Mouse (Mus musculus): Measurements from ENCODE around the gene Fam184a.
A peak's percentile ranks its signal among the peaks of the same experiment; 100 is the strongest.
"Not testable (repeated sequence)": the region's sequence is repeated elsewhere in the genome, so short reads cannot be mapped to it uniquely, and the experiment has no call there.

The Fam184a gene

DNA sequence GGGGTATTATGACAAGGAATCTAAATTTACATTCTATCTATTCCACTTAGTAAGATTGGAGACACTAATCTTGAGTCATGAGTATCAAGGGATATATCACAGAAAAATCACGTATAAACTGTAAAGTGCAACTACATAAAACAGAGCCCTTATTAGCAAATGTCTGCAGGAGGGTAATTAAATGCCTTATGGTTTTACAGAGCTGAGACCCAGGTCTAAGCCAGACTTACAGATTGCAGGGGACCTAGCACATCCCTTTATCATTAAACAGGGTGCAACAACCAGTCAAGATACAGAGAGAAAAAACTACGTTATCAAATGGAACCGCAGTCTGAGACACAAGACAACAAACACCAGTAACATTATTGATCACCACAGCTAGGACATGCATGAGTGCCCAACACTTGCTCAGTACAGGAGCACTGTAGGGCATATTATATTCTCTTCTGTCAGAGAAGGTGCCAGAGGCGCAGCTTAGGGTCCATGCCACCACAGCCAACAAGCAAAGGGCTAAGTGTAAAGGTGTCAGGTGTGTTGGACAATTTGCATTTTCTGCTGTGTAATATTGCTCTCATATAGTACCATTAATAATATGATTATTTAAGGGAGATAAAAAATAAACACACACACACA, 61.9 kb downstream of the Fam184a start:
- DNase-seq (ENCODE audit: low read depth): no peak

GRCm38 (mm10) chr10:53688533-53688932, 62.4 kb downstream of the Fam184a start:
- DNase-seq (ENCODE audit: low read depth): no peak

DNA sequence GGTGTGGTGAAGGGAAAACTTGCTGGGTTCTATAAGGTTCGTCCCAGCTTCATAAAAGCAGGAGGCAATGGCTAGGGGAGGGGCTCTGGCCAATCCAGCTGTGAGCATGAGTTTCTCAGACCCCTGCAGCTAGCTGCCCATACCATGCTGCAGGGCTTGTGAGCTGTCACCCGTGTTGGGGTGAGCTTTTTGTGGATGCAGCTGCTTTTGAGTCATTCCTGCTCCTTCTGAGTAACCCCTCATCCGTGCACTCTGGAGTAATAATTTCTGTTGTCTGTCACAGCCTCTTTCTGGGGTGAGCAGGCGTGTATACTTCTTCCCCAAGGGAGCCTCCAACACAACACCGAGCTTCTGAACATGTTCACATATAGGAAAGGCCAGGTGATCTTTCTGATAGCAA, 63.0 kb downstream of the Fam184a start:
- no peak for DNase-seq (ENCODE audit: low read depth)

- no peak for DNase-seq (ENCODE audit: low read depth)
These were observed 65.1 kb downstream of the Fam184a start for GRCm38 (mm10) chr10:53685806-53686205.

- no peak for DNase-seq (ENCODE audit: low read depth)
These were observed 67.7 kb downstream of the Fam184a start for GRCm38 (mm10) chr10:53683226-53683625.

GRCm38 (mm10) chr10:53679690-53680557, 71.0 kb downstream of the Fam184a start:
- no peak for DNase-seq (ENCODE audit: low read depth)

- no peak for DNase-seq (ENCODE audit: low read depth)
These were observed 89.1 kb downstream of the Fam184a start for GRCm38 (mm10) chr10:53661788-53662187.

DNA sequence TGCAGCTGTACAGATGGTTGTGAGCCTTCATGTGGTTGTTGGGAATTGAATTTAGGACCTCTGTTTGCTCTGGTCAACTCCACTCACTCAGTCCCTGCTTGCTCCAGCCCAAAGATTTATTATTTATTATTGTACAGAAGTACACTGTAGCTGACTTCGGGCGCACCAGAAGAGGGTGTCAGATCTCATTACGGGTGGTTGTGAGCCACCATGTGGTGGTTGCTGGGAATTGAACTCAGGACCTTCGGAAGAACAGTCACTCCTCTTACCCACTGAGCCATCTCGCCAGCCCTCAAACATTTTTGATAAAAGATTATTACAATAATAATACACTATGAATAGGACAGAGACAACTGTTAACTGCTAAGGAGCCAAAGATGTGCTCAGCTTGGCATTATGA, 96.7 kb downstream of the Fam184a start:
- DNase-seq (ENCODE audit: low read depth): not testable (repeated sequence)

DNA sequence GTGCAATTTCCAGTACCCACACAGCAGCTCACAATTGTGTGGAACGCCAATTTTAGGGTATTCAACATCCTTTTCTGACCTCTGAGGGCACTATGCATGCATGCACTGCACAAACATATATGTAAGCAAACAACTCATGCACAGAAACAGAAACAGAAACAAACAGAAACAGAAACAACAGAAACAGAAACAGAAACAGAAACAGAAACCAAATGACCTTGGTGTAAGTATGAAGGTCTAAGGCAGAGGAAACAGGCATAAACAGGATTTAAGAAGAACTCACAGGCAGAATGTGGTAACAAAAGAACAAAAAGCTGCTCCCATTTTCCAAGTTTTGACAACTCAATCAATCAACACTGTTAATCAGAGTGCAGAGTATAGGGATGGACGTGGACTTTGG, 100.2 kb downstream of the Fam184a start:
- no peak for DNase-seq (ENCODE audit: low read depth)

DNA sequence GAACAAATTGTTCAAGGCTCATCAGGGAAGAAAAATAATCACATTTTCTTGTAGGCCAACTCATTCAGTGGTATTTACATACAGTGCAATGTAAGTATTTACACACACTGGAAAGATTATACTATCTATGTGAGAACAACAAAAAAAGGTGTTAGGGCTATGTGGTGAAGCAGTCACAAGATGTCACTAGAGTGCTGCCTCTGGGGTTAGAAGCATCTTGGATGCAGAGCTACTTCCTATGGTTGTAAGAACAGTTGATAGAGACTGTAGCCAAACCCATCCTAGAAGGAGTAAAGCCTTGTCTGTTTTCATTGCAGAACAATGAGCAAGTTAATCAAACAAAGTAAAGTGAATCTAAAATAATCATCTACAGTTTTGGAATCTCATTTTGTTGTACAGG, 109.4 kb downstream of the Fam184a start:
- no peak for DNase-seq (ENCODE audit: low read depth)

GRCm38 (mm10) chr10:53635246-53635971, 115.5 kb downstream of the Fam184a start:
- DNase-seq (ENCODE audit: low read depth): no peak

GRCm38 (mm10) chr10:53634160-53634559, 116.8 kb downstream of the Fam184a start:
- no peak for DNase-seq (ENCODE audit: low read depth)

- not testable (repeated sequence) for DNase-seq (ENCODE audit: low read depth)
These were observed 120.6 kb downstream of the Fam184a start, which contains the start of gene Mcm9 for GRCm38 (mm10) chr10:53630339-53630738. Mcm9 (minus strand) TSS chr10:53630439.

GRCm38 (mm10) chr10:53629918-53630250, 121.0 kb downstream of the Fam184a start:
- DNase-seq (ENCODE audit: low read depth): peak; percentile 90

- DNase-seq (ENCODE audit: low read depth): peak; percentile 83
These were observed 121.5 kb downstream of the Fam184a start for GRCm38 (mm10) chr10:53629247-53629917.

GRCm38 (mm10) chr10:53615850-53616616, 134.9 kb downstream of the Fam184a start:
- DNase-seq (ENCODE audit: low read depth): no peak

DNA sequence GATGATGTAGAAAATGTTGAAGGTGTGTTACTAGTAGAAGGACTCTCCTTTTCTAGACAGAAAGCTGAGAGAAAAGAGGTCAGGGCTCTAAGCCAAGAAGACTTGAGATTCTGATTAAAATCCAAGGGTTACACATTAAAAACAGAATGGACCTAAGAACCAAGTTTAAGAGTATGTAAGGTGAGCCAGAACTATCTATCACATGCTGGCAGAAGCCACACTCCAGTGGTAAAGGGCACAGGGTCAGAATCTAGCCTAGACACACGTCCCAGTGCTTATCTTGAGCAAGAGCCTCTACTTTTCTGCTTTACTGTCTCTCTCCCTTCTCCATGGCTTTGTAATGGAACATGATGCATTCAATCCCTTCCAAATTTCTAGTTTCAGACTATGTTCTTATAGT, 137.0 kb downstream of the Fam184a start:
- DNase-seq (ENCODE audit: low read depth): no peak

GRCm38 (mm10) chr10:53612172-53612571, 138.8 kb downstream of the Fam184a start:
- DNase-seq (ENCODE audit: low read depth): no peak

DNA sequence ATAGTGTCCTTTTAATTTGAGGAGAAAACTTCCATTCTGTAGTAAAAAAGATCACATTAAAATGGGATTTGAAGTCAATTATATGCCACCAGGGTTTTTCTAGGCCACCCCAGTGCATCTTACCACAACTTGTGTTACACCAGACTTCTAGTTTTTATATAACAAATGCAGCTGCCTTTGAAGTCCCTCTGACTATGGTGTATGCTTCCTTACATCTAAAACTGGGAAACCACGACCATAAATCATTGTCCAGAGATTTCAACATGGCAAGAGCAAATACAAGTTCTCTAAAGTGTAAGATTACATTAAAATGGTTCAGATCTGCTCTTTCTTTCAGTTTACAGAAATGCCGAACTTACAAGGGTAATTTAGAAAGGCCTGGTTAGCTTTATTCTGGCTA, 142.6 kb downstream of the Fam184a start:
- DNase-seq (ENCODE audit: low read depth): no peak

DNA sequence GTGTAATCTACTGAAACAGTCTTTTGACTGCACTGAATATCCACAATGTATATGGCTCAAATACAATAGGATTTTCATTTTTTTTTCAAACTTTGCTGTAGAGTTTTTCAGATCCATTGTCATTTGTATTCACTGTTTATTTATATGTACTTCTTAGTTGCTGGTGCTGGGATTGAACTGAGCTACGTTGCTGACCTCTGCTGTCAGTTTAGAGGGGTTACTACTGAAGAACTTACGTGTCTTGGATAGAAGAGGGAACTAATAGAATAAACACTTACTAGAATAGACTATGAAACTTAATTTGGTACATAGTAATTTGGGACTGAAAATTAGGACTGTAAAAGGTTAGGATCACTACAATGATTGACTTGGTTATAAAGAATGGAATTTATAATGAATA, 145.6 kb downstream of the Fam184a start:
- DNase-seq (ENCODE audit: low read depth): no peak

DNA sequence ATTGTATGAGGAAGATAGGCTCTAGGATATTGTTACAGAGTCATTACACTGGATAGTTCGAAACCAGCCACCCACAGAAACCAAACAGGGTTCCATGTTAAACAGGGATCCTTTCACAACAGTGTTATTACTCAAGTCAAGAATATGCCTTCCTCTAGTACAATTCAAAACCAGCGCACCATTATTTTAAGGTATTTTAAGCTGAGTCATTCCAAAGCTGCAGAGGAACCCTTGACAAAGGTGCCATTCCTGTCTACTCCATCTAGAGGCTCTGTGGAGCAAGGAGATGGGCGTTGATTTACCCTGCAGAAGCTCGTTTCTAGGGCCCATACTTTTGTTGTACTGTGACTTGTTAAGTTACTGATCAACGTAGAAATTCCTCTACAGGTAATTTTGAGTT, 152.1 kb downstream of the Fam184a start:
- DNase-seq (ENCODE audit: low read depth): no peak
